Mouse (Mus musculus) olfactory bulb, adult 2 months (tissue): Measurements from ENCODE around the gene Itpk1. TPM values are rescaled to one million over a fixed set of nuclear protein-coding genes. Genes with fewer than 3 reads are reported as not detected.
A peak's percentile ranks its signal among the peaks of the same experiment; 100 is the strongest.

Experiments used
- H3K27ac ChIP-seq: fragments of 200-500 bp; 2 replicates; pipeline ENCODE4 v1.5.1; 2012; ENCODE audit warnings: low read depth, low read length; ENCODE audit not compliant: insufficient read depth
- H3K4me1 ChIP-seq: fragments of 200-500 bp; 2 replicates; pipeline ENCODE4 v1.6.1; 2012; ENCODE audit warnings: low read length; ENCODE audit not compliant: control insufficient read depth, insufficient read depth
- H3K4me3 ChIP-seq: fragments of 200-500 bp; 2 replicates; pipeline ENCODE4 v1.5.1; 2012; ENCODE audit warnings: mild to moderate bottlenecking, low read depth, low read length, moderate library complexity; ENCODE audit not compliant: insufficient read depth
- CTCF ChIP-seq: fragments of 200-500 bp; IDR thresholded peaks from 2 replicates; pipeline ENCODE4 v1.5.1; 2012; ENCODE audit warnings: low read depth, mild to moderate bottlenecking, low read length, moderate library complexity; ENCODE audit not compliant: insufficient read depth
- POLR2A ChIP-seq: fragments of 200-500 bp; IDR thresholded peaks from 2 replicates; pipeline ENCODE4 v1.6.1; 2012; ENCODE audit warnings: mild to moderate bottlenecking, low read depth, low read length, moderate library complexity; ENCODE audit not compliant: insufficient read depth
- WGBS: fragments of 180-500 bp; shearing (Covaris S2); methylation state at CpG from one replicate; pipeline ENCODE4 v1.1.7; 2018; 5-methylcytosine and 5-hydroxymethylcytosine counted together
- polyA plus RNA-seq: library from polyadenylated mRNA; stranded (reverse); fragments of >200 nt; gene quantifications from 2 replicates; pipeline ENCODE4 v1.2.4, GENCODE M21; 2012; ENCODE audit warnings: low replicate concordance; ENCODE audit not compliant: missing spikeins, insufficient read depth, insufficient read length

The Itpk1 gene
- polyA plus RNA-seq, 1 experiment, result not detected

GRCm38 (mm10) chr12:102618085-102618484, 86.6 kb downstream of the Itpk1 start:
- TF ChIP-seq CTCF, result no peak
- no peak for TF ChIP-seq POLR2A
- peaks cover 25% of the 10 kb centered on the region for H3K4me1 ChIP-seq

DNA sequence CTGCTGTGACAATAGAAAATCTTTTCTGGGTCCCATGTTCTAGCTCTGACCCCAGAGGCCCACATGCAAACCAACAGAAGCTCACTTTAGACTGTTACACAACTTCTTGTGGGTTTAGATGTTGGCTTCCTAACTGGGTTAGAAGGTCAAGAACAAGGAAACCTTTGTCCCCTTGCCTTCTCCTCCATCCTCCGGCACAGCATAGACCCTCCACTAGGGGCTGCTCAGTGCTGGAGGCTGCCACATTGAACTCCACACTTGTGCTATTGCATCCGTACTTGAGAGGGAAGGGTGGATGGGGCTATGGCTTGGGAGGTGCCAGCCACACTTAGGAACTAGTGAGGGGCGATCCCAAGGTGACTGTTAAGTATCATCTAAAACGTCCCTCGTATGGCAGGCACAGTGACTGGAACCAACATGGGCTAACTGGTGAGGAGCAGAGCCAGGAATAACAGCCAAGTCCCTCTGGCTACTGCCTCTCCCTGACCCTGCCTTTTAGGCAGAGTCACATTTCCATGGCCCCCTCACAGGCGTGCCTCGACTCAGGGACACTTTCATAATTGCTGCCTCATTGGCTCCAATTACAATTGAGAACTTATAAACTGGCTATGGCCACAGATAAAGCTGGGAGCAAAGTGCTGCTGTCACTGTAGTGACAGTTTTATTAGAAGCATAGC, 87.7 kb downstream of the Itpk1 start:
- H3K27ac ChIP-seq, result no peak overlapping the region
- WGBS, result 55% methylated on average over 7 of the region's 7 CpGs
- H3K4me1 ChIP-seq, result peaks cover 19% of the 10 kb centered on the region
- TF ChIP-seq CTCF (no peak), POLR2A (no peak)
- no peak overlapping the region for H3K4me3 ChIP-seq

More at GRCm38 (mm10) chr12:102618085-102618484, 86.6 kb downstream of the Itpk1 start:
- Histone ChIP-seq H3K27ac (no peak overlapping the region), H3K4me3 (no peak overlapping the region)
- 52% methylated on average over 9 of the region's 9 CpGs for WGBS

GRCm38 (mm10) chr12:102616201-102616600, 88.5 kb downstream of the Itpk1 start:
- no peak overlapping the region for H3K27ac ChIP-seq
- H3K4me3 ChIP-seq, result no peak overlapping the region
- peaks cover 19% of the 10 kb centered on the region for H3K4me1 ChIP-seq
- no peak for TF ChIP-seq CTCF
- TF ChIP-seq POLR2A, result no peak
- WGBS, result 76% methylated on average over 4 of the region's 4 CpGs

GRCm38 (mm10) chr12:102613411-102613810, 91.3 kb downstream of the Itpk1 start:
- Histone ChIP-seq H3K27ac (no peak overlapping the region), H3K4me1 (peaks cover 33% of the 10 kb centered on the region), H3K4me3 (no peak overlapping the region)
- WGBS, result 94% methylated on average over 4 of the region's 4 CpGs
- TF ChIP-seq CTCF (no peak), POLR2A (no peak)

GRCm38 (mm10) chr12:102612431-102612830, 92.3 kb downstream of the Itpk1 start:
- no peak for TF ChIP-seq CTCF
- no peak for TF ChIP-seq POLR2A
- Histone ChIP-seq H3K4me1 (peaks cover 37% of the 10 kb centered on the region), H3K27ac (no peak overlapping the region), H3K4me3 (no peak overlapping the region)
- 96% methylated on average over 1 of the region's 1 CpGs for WGBS

GRCm38 (mm10) chr12:102610927-102611326, 93.8 kb downstream of the Itpk1 start:
- H3K4me1 ChIP-seq, result peaks cover 41% of the 10 kb centered on the region
- H3K4me3 ChIP-seq, result no peak overlapping the region
- H3K27ac ChIP-seq, result no peak overlapping the region
- 92% methylated on average over 8 of the region's 8 CpGs for WGBS
- no peak for TF ChIP-seq POLR2A
- no peak for TF ChIP-seq CTCF

DNA sequence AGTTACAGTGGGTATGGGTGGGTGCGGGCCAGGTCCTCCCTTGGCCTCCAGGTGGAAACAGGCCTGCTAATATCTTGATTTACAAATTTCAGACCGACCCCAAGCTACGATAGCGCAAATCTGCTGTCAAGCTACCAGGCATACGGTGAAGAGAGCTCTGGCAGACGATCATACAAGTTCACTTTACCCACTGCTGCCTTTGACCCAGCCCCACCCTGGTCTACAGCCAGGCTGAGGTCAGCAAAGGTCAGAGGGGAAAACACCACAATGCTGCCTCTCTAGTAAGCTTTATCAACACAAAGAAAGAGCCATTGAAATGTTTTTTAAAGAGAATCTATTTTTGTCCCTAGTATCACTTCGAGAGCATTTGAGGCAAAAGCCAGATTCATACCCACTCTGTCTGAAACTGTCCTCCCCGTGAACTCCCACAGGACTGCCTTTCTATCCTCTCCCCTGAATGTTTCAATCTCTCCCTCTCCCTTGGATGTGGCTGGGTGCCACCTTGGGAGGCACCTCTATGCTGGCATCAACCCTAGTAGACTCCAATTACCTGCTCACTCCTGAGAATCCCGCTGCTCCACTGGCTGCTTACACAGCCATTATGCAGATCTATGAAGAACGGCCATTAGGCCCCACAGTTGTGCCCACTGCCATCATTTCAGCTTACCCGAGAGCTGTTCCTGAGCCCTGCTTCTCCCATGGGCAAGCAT, 96.8 kb downstream of the Itpk1 start:
- H3K27ac ChIP-seq, result peak overlapping the region; percentile 23
- H3K4me1 ChIP-seq, result peaks cover 56% of the 10 kb centered on the region
- no peak overlapping the region for H3K4me3 ChIP-seq
- TF ChIP-seq CTCF (no peak), POLR2A (no peak)
- WGBS, result 59% methylated on average over 11 of the region's 11 CpGs

- no peak overlapping the region for H3K27ac ChIP-seq
- WGBS, result 89% methylated on average over 8 of the region's 8 CpGs
- no peak overlapping the region for H3K4me3 ChIP-seq
- peaks cover 65% of the 10 kb centered on the region for H3K4me1 ChIP-seq
- TF ChIP-seq CTCF, result no peak
- no peak for TF ChIP-seq POLR2A
Observed at GRCm38 (mm10) chr12:102607066-102607465, 97.7 kb downstream of the Itpk1 start.

DNA sequence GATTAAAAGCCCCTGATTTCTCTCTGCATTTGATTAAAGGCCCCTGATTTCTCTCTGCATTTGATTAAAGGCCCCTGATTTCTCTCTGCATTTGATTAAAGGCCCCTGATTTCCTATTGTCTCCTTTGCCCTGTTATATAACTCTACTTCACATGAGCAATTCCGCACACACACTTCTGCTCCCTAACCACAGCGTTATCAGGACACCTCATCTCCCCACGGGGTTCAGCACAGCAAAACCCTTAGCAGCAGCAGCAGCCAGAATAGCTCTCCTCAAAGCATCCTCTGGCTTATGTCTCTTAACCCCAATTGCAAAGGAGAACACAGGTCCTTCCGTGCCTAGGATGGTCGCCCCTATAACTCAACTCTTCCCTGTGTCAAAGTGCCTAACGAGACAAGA, 99.1 kb downstream of the Itpk1 start:
- TF ChIP-seq CTCF (no peak), POLR2A (no peak)
- H3K4me3 ChIP-seq, result no peak overlapping the region
- peaks cover 75% of the 10 kb centered on the region for H3K4me1 ChIP-seq
- 72% methylated on average over 6 of the region's 6 CpGs for WGBS
- H3K27ac ChIP-seq, result peak overlapping the region; percentile 62
